Mouse (Mus musculus) brown adipose tissue, adult 24 weeks (tissue): Measurements from ENCODE around the gene Nrg3. TPM values are rescaled to one million over a fixed set of nuclear protein-coding genes. Genes with fewer than 3 reads are reported as not detected.

ENCODE experiments used
- H3K27ac ChIP-seq: fragments of 200-500 bp; replicated peaks from 2 replicates; pipeline ENCODE4 v1.5.1; 2012; ENCODE audit warnings: low read depth, mild to moderate bottlenecking, low read length
- H3K4me1 ChIP-seq: fragments of 200-500 bp; 2 replicates; pipeline ENCODE4 v1.6.1; 2012; ENCODE audit warnings: low read length, mixed read lengths; ENCODE audit not compliant: control insufficient read depth, insufficient read depth, insufficient read length
- H3K4me3 ChIP-seq: fragments of 200-500 bp; 2 replicates; pipeline ENCODE4 v1.5.1; 2012; ENCODE audit warnings: low read depth, mild to moderate bottlenecking, low read length, moderate library complexity; ENCODE audit not compliant: insufficient read depth
- polyA plus RNA-seq: library from polyadenylated mRNA; stranded (reverse); fragments of >200 nt; gene quantifications from 2 replicates; pipeline ENCODE4 v1.2.4, GENCODE M21; 2012; ENCODE audit not compliant: missing spikeins, insufficient read depth, insufficient read length

Gene Nrg3
- polyA plus RNA-seq, 1 experiment: not detected

- H3K4me3 ChIP-seq: no peak overlapping the region
- no peak overlapping the region for H3K27ac ChIP-seq
- no peaks in the 10 kb centered on the region for H3K4me1 ChIP-seq
Measured at GRCm38 (mm10) chr14:38701413-38701812, 771.5 kb downstream of the Nrg3 start.

- H3K4me3 ChIP-seq: no peak overlapping the region
- no peak overlapping the region for H3K27ac ChIP-seq
- H3K4me1 ChIP-seq: no peaks in the 10 kb centered on the region
Measured at GRCm38 (mm10) chr14:38700972-38701371, 771.9 kb downstream of the Nrg3 start.

- Histone ChIP-seq H3K4me1 (no peaks in the 10 kb centered on the region), H3K27ac (no peak overlapping the region)
Measured at GRCm38 (mm10) chr14:38659973-38660372, 812.9 kb downstream of the Nrg3 start.

DNA sequence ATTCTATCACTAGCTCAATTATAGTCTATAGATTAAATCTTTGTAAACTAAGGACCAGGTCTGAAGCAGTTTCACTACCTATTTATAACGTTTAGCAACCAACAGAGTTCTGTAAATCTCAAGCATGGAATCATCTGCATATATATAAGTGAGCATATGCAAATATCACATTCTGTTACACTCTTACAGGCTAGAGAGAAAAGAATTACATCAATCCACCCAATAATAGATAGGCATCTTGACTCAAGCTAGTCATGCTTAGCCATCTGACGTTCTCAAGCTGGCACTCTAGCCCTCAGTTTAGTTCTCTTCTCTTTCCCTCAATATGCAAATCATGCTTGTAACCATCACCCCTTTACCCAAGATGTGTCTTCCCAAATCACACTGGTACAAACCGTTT lies 835.8 kb downstream of the Nrg3 start:
- no peak overlapping the region for H3K27ac ChIP-seq
- no peak overlapping the region for H3K4me3 ChIP-seq
- no peaks in the 10 kb centered on the region for H3K4me1 ChIP-seq

More at GRCm38 (mm10) chr14:38659973-38660372, 812.9 kb downstream of the Nrg3 start:
- no peak overlapping the region for H3K4me3 ChIP-seq

DNA sequence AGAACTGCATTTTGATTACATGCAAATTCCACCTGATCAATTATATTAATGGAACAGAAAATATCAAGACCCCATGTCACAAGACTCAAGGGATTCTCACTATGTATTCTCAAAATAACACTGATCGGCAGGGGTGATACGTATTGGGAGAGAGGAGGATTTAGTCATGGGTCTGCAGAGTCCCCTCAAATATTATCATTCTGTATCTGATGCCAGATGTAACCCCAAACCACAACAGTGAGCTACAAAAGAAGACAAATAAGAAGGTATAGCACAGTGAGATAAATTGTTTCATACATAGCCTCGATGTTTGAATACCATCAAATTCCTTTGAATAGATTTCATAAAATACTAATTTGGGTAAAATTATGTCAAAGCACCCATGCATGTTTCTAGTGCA lies 842.8 kb downstream of the Nrg3 start:
- H3K27ac ChIP-seq: no peak overlapping the region
- H3K4me1 ChIP-seq: no peaks in the 10 kb centered on the region
- H3K4me3 ChIP-seq: no peak overlapping the region

GRCm38 (mm10) chr14:38629671-38630070 lies 843.2 kb downstream of the Nrg3 start:
- no peak overlapping the region for H3K4me3 ChIP-seq
- no peaks in the 10 kb centered on the region for H3K4me1 ChIP-seq
- no peak overlapping the region for H3K27ac ChIP-seq

DNA sequence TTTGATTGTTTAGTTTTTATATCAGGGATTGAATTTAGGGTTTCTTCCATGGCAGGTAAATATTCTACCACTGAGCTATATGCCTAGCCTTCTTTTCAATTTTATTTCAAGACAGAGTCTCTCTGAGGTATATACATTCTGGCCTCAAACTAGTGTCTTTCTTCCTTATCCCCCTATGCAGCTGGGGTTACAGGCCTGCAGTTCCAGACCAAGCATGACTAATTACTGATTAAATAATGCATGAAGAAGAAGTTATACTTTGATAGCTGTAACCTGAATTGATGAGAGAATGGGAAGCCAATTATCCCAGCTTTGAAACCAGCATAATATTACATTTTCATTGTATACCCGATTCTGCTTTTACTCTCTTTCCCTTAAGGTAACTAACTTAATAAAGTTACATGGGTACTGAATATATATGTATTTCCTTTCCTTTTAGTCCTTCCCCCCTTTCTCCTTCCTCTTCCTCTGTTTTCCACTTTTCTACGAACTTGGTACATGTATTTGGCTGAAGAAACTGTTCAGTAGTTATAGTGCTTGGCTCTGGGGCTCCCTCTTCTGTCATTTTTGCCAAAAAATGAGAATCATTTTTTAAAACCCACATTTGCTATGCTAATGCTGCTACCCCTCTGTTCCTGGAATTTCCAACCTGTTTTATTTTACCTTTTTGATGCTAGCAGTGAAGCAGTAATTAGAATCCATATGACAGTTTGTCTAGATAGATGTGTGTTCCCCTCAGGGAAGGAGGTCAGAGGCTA lies 843.8 kb downstream of the Nrg3 start:
- Histone ChIP-seq H3K4me1 (no peaks in the 10 kb centered on the region), H3K27ac (no peak overlapping the region), H3K4me3 (no peak overlapping the region)

GRCm38 (mm10) chr14:38616969-38617368 lies 855.9 kb downstream of the Nrg3 start:
- Histone ChIP-seq H3K4me1 (no peaks in the 10 kb centered on the region), H3K4me3 (no peak overlapping the region), H3K27ac (no peak overlapping the region)

GRCm38 (mm10) chr14:38597735-38598134 lies 875.2 kb downstream of the Nrg3 start:
- H3K27ac ChIP-seq: no peak overlapping the region
- no peak overlapping the region for H3K4me3 ChIP-seq
- H3K4me1 ChIP-seq: no peaks in the 10 kb centered on the region

- Histone ChIP-seq H3K27ac (no peak overlapping the region), H3K4me1 (no peaks in the 10 kb centered on the region), H3K4me3 (no peak overlapping the region)
Measured at GRCm38 (mm10) chr14:38594297-38594696, 878.6 kb downstream of the Nrg3 start.

GRCm38 (mm10) chr14:38576796-38577195 lies 896.1 kb downstream of the Nrg3 start:
- Histone ChIP-seq H3K4me1 (no peaks in the 10 kb centered on the region), H3K27ac (no peak overlapping the region), H3K4me3 (no peak overlapping the region)

- Histone ChIP-seq H3K4me3 (no peak overlapping the region), H3K27ac (no peak overlapping the region), H3K4me1 (no peaks in the 10 kb centered on the region)
Measured at GRCm38 (mm10) chr14:38568184-38568583, 904.7 kb downstream of the Nrg3 start.

GRCm38 (mm10) chr14:38566182-38566581 lies 906.7 kb downstream of the Nrg3 start:
- H3K27ac ChIP-seq: no peak overlapping the region
- H3K4me1 ChIP-seq: no peaks in the 10 kb centered on the region
- no peak overlapping the region for H3K4me3 ChIP-seq

GRCm38 (mm10) chr14:38554636-38555035 lies 918.3 kb downstream of the Nrg3 start:
- Histone ChIP-seq H3K4me3 (no peak overlapping the region), H3K4me1 (no peaks in the 10 kb centered on the region), H3K27ac (no peak overlapping the region)

DNA sequence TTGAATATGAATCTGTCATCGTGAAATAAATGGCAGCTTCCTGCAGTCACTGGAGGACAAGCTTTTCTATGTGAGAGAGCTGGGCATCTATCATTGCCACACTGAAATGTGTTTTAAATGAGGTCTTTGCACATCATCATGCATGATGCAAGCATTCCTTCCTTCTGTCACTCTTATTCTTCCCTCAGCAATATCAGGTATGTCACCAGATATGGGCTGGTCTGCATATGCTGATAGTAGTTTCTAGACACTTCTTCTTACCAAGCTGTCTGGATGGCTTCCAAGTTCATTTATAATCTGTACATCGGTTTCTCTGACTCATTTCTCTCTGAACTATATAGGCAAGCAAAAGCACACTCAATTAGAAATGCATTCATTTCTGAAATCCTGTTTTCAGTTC lies 925.6 kb downstream of the Nrg3 start:
- Histone ChIP-seq H3K4me3 (no peak overlapping the region), H3K4me1 (no peaks in the 10 kb centered on the region), H3K27ac (no peak overlapping the region)

- Histone ChIP-seq H3K27ac (no peak overlapping the region), H3K4me1 (no peaks in the 10 kb centered on the region), H3K4me3 (no peak overlapping the region)
Measured at GRCm38 (mm10) chr14:38535181-38535580, 937.7 kb downstream of the Nrg3 start.
